Mouse (Mus musculus) heart, embryonic 14.5 days (tissue): ENCODE results near the gene Trappc10. TPM values are rescaled to one million over a fixed set of nuclear protein-coding genes. Genes with fewer than 3 reads are reported as not detected.
A peak's percentile ranks its signal among the peaks of the same experiment; 100 is the strongest.

Source experiments
- ATAC-seq: fragments of 200-750 bp; cut with Nextera tagmentation; 2 replicates; pipeline ENCODE4 v1.8.0; 2017; ENCODE audit warnings: low read depth, moderate TSS enrichment; ENCODE audit not compliant: insufficient number of reproducible peaks, insufficient read depth, low FRiP score
- H3K27ac ChIP-seq, 2 experiments: fragments of 200-500 bp in 1 of 2; fragments of 300-500 bp in 1 of 2; sonication (generic) in 1 of 2; replicated peaks in 1 of 2; 2 replicates each; pipeline ENCODE4 v1.5.1; 2012 to 2014; ENCODE audit warnings: low read depth in 2 of 2, low read length in 2 of 2, control low read depth in 1 of 2, mild to moderate bottlenecking in 1 of 2, mixed read lengths in 1 of 2; ENCODE audit not compliant: control insufficient read depth in 1 of 2, insufficient read depth in 1 of 2
- H3K27me3 ChIP-seq: fragments of 300-500 bp; sonication (generic); 2 replicates; pipeline ENCODE4 v1.6.1; 2014; ENCODE audit warnings: mild to moderate bottlenecking, low read length, control low read depth; ENCODE audit not compliant: control insufficient read depth, insufficient read depth
- H3K36me3 ChIP-seq: fragments of 300-500 bp; sonication (generic); 2 replicates; pipeline ENCODE4 v1.6.1; 2014; ENCODE audit warnings: mild to moderate bottlenecking, control low read depth, low read length, mixed read lengths; ENCODE audit not compliant: control insufficient read depth, insufficient read depth
- H3K4me1 ChIP-seq, 2 experiments: fragments of 200-500 bp in 1 of 2; fragments of 300-500 bp in 1 of 2; sonication (generic) in 1 of 2; 2 replicates each; pipeline ENCODE4 v1.6.1; 2012 to 2014; ENCODE audit warnings: low read length in 2 of 2, control low read depth in 1 of 2, mixed read lengths in 1 of 2; ENCODE audit not compliant: control insufficient read depth in 2 of 2, insufficient read depth in 2 of 2
- H3K4me2 ChIP-seq: fragments of 300-500 bp; sonication (generic); 2 replicates; pipeline ENCODE4 v1.6.1; 2014; ENCODE audit warnings: mild to moderate bottlenecking, low read length
- H3K4me3 ChIP-seq, 2 experiments: fragments of 200-500 bp in 1 of 2; fragments of 300-500 bp in 1 of 2; sonication (generic) in 1 of 2; 2 replicates each; pipeline ENCODE4 v1.5.1; 2012 to 2014; ENCODE audit warnings: low read length in 2 of 2, mild to moderate bottlenecking in 2 of 2, control low read depth in 1 of 2, low read depth in 1 of 2, moderate library complexity in 1 of 2; ENCODE audit not compliant: control insufficient read depth in 1 of 2, insufficient read depth in 1 of 2
- H3K9ac ChIP-seq: fragments of 300-500 bp; sonication (generic); 2 replicates; pipeline ENCODE4 v1.6.1; 2014; ENCODE audit warnings: mild to moderate bottlenecking, low read length
- H3K9me3 ChIP-seq: fragments of 300-500 bp; sonication (generic); 2 replicates; pipeline ENCODE4 v1.6.1; 2016; ENCODE audit warnings: low read length, control low read depth; ENCODE audit not compliant: control insufficient read depth
- WGBS: fragments of 180-500 bp; shearing (Covaris S2); extraction: QIAGEN DNeasy Blood & Tissue Kit; methylation state at CpG from one replicate; pipeline ENCODE4 v1.1.7; 2014; 5-methylcytosine and 5-hydroxymethylcytosine counted together
- polyA plus RNA-seq: library from polyadenylated mRNA; unstranded; fragments of >200 nt; fragmentation: Nextera tagmentation; extraction: Ambion mirVana; gene quantifications from 2 replicates; pipeline ENCODE4 v1.2.1, GENCODE M21; 2014

Gene Trappc10
- polyA plus RNA-seq, 1 experiment from 2014 or later, result 19.0 TPM

GRCm38 (mm10) chr10:78224136-78224535, 20.3 kb downstream of the Trappc10 start:
- Histone ChIP-seq H3K4me1 (peaks cover 0 to 5% of the 10 kb centered on the region in 2 experiments; a peak in 2 of 4 replicates), H3K27me3 (no peaks in the 10 kb centered on the region), H3K9me3 (no peaks in the 10 kb centered on the region), H3K4me3 (no peak overlapping the region), H3K4me2 (no peak overlapping the region), H3K27ac (no peak overlapping the region), H3K36me3 (peaks cover 56% of the 10 kb centered on the region), H3K9ac (no peak overlapping the region)
- 83% methylated on average over 6 of the region's 6 CpGs for WGBS
- ATAC-seq, result no peak

- Histone ChIP-seq H3K27ac (no peak overlapping the region), H3K4me2 (no peak overlapping the region), H3K4me1 (peaks cover 0 to 5% of the 10 kb centered on the region in 2 experiments; a peak in 2 of 4 replicates), H3K9ac (peak overlapping the region; percentile 41; the same call in 1 of the 2 replicates), H3K36me3 (peaks cover 59% of the 10 kb centered on the region), H3K4me3 (no peak overlapping the region), H3K9me3 (no peaks in the 10 kb centered on the region), H3K27me3 (no peaks in the 10 kb centered on the region)
- ATAC-seq, result no peak
- 63% methylated on average over 4 of the region's 4 CpGs for WGBS
Observed at GRCm38 (mm10) chr10:78222908-78223307, 21.5 kb downstream of the Trappc10 start.

- H3K4me3 ChIP-seq, result no peak overlapping the region
- peaks cover 0 to 5% of the 10 kb centered on the region in 2 experiments; a peak in 2 of 4 replicates for H3K4me1 ChIP-seq
- H3K4me2 ChIP-seq, result no peak overlapping the region
- no peaks in the 10 kb centered on the region for H3K9me3 ChIP-seq
- H3K36me3 ChIP-seq, result peaks cover 63% of the 10 kb centered on the region
- H3K9ac ChIP-seq, result no peak overlapping the region
- ATAC-seq, result no peak
- no peaks in the 10 kb centered on the region for H3K27me3 ChIP-seq
- 74% methylated on average over 7 of the region's 7 CpGs for WGBS
- no peak overlapping the region for H3K27ac ChIP-seq
Observed at GRCm38 (mm10) chr10:78221315-78221714, 23.1 kb downstream of the Trappc10 start.

GRCm38 (mm10) chr10:78219528-78219927, 24.9 kb downstream of the Trappc10 start:
- Histone ChIP-seq H3K9me3 (no peaks in the 10 kb centered on the region), H3K27ac (no peak overlapping the region), H3K27me3 (no peaks in the 10 kb centered on the region), H3K4me1 (peaks cover 0 to 5% of the 10 kb centered on the region in 2 experiments; a peak in 2 of 4 replicates), H3K4me2 (no peak overlapping the region), H3K4me3 (no peak overlapping the region), H3K36me3 (peaks cover 76% of the 10 kb centered on the region), H3K9ac (no peak overlapping the region)
- 97% methylated on average over 1 of the region's 1 CpGs for WGBS
- no peak for ATAC-seq

GRCm38 (mm10) chr10:78218576-78218975, 25.9 kb downstream of the Trappc10 start:
- no peak overlapping the region for H3K4me2 ChIP-seq
- H3K9ac ChIP-seq, result no peak overlapping the region
- no peak overlapping the region for H3K4me3 ChIP-seq
- peaks cover 0 to 5% of the 10 kb centered on the region in 2 experiments; a peak in 2 of 4 replicates for H3K4me1 ChIP-seq
- no peak for ATAC-seq
- peaks cover 80% of the 10 kb centered on the region for H3K36me3 ChIP-seq
- WGBS, result 85% methylated on average over 6 of the region's 6 CpGs
- H3K9me3 ChIP-seq, result no peaks in the 10 kb centered on the region
- H3K27me3 ChIP-seq, result no peaks in the 10 kb centered on the region
- no peak overlapping the region for H3K27ac ChIP-seq

GRCm38 (mm10) chr10:78216376-78217083, 27.9 kb downstream of the Trappc10 start:
- 78% methylated on average over 6 of the region's 6 CpGs for WGBS
- no peak overlapping the region for H3K27ac ChIP-seq
- H3K9ac ChIP-seq, result no peak overlapping the region
- no peaks in the 10 kb centered on the region for H3K4me1 ChIP-seq
- H3K4me2 ChIP-seq, result no peak overlapping the region
- H3K27me3 ChIP-seq, result no peaks in the 10 kb centered on the region
- H3K36me3 ChIP-seq, result peaks cover 93% of the 10 kb centered on the region
- no peak overlapping the region for H3K4me3 ChIP-seq
- no peak for ATAC-seq
- H3K9me3 ChIP-seq, result no peaks in the 10 kb centered on the region

- H3K4me1 ChIP-seq, result no peaks in the 10 kb centered on the region
- H3K27me3 ChIP-seq, result no peaks in the 10 kb centered on the region
- H3K9ac ChIP-seq, result no peak overlapping the region
- H3K4me3 ChIP-seq, result no peak overlapping the region
- peaks cover 96% of the 10 kb centered on the region for H3K36me3 ChIP-seq
- ATAC-seq, result no peak
- H3K27ac ChIP-seq, result no peak overlapping the region
- WGBS, result 92% methylated on average over 9 of the region's 9 CpGs
- no peaks in the 10 kb centered on the region for H3K9me3 ChIP-seq
- no peak overlapping the region for H3K4me2 ChIP-seq
Observed at GRCm38 (mm10) chr10:78214371-78214770, 30.1 kb downstream of the Trappc10 start.

GRCm38 (mm10) chr10:78211311-78211710, 33.1 kb downstream of the Trappc10 start:
- no peaks in the 10 kb centered on the region for H3K9me3 ChIP-seq
- ATAC-seq, result no peak
- WGBS, result 67% methylated on average over 6 of the region's 6 CpGs
- H3K9ac ChIP-seq, result no peak overlapping the region
- no peak overlapping the region for H3K4me2 ChIP-seq
- H3K27ac ChIP-seq, result no peak overlapping the region
- no peak overlapping the region for H3K4me3 ChIP-seq
- H3K4me1 ChIP-seq, result no peaks in the 10 kb centered on the region
- H3K36me3 ChIP-seq, result peaks cover 99% of the 10 kb centered on the region
- H3K27me3 ChIP-seq, result no peaks in the 10 kb centered on the region
